Mouse (Mus musculus): ENCODE measurements around the gene Scyl3.

The Scyl3 gene

GRCm38 (mm10) chr1:163928846-163929245 lies at the start of gene Scyl3:
Gene Scyl3, plus strand, starts transcription at chr1:163929100.
- DNase-seq (ENCODE audit: low read depth): no peak

- no peak for DNase-seq (ENCODE audit: low read depth)
These were observed 39.3 kb upstream of the Scyl3 start for GRCm38 (mm10) chr1:163889629-163890028.

GRCm38 (mm10) chr1:163893294-163893693 lies 35.6 kb upstream of the Scyl3 start:
- DNase-seq (ENCODE audit: low read depth): no peak

- DNase-seq (ENCODE audit: low read depth): no peak
These were observed 34.9 kb upstream of the Scyl3 start for GRCm38 (mm10) chr1:163893774-163894527.

DNA sequence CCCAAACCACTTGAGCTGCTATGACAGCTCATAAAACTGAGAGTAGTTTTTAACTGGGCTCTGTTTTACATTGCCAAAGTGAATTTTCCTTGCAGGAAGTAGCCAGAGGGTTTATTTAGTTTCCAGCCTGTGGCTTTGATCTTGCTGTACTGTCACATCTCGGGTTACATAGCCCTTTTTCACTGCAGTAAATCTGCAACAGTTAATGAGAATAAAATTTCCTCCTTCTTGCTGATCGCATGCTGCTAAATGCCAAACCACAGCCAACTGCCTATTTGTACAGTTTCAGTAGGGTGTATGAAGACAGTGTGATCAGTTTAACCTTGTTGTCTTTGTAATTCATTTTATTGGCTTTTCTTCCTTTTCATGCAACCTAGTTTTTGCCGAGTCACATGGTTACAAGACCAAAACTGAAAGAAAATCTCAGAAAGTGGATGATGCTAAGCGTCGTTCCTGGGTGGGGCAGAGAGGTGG lies 30.6 kb upstream of the Scyl3 start:
- no peak for DNase-seq (ENCODE audit: low read depth)

DNA sequence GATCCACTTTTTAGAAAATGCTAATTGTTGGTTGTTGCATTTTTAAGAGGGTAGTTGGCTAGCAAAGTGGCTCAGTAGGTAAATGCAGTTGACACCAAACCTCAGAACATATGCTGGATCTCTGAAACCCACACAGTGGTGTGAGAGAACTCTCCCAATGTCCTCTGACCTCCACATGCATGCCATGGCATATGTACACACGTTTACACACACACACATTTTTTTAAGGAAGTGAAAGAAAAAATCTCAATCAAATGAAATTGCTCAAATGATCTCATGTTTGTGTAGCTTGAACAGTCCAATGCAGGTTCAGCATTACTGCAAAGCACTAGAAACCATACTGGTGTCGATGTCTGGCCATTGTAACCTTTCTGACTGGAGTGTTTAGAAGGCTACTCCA lies 29.3 kb upstream of the Scyl3 start:
- DNase-seq (ENCODE audit: low read depth): no peak

GRCm38 (mm10) chr1:163900168-163900567 lies 28.7 kb upstream of the Scyl3 start:
- DNase-seq (ENCODE audit: low read depth): no peak

GRCm38 (mm10) chr1:163903411-163903810 lies 25.5 kb upstream of the Scyl3 start:
- DNase-seq (ENCODE audit: low read depth): no peak

GRCm38 (mm10) chr1:163907007-163907811 lies 21.7 kb upstream of the Scyl3 start:
- no peak for DNase-seq (ENCODE audit: low read depth)

DNA sequence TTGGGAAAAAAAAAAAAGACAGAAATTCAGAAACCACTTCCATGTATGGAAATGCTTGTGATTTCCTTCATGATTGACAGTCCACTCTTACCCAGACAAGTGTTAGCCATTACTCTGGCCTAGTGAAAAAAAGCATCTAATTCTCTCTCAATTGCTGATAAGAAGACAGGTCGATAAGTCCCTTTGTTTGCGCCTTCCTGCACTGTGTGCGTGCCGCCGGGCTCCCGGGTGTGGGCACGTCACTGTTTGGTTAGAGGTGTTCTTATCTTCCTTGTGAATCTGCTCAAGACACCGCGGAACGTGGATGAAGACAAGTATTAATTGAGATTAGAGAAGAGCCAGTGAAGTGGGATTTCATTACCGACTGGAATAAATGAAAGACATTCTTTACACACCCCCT lies 20.5 kb upstream of the Scyl3 start:
- DNase-seq (ENCODE audit: low read depth): no peak

GRCm38 (mm10) chr1:163910343-163910742 lies 18.6 kb upstream of the Scyl3 start:
- no peak for DNase-seq (ENCODE audit: low read depth)

- DNase-seq (ENCODE audit: low read depth): no peak
These were observed 18.1 kb upstream of the Scyl3 start for GRCm38 (mm10) chr1:163910785-163911184.

DNA sequence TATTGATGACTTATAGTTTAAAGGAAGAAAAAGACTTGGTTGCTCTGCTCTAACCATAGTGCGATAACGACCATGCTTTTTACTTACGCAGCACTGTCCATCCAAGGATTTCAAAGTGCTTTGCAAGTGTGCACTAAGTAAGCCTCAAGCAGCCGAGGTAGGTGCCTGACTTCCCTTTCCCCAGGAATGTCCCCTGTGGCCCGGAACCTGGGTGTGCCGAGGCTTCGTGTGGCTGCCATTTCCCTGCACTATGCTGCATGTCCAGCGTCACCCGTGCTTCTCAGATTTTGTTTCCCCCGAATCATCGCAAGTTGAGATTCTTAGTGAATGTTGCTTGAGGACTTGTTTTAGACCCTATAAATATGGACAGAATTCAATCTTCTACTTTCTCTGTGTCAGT lies 16.9 kb upstream of the Scyl3 start:
- no peak for DNase-seq (ENCODE audit: low read depth)

- no peak for DNase-seq (ENCODE audit: low read depth)
These were observed 11.3 kb upstream of the Scyl3 start for GRCm38 (mm10) chr1:163917349-163918160.

DNA sequence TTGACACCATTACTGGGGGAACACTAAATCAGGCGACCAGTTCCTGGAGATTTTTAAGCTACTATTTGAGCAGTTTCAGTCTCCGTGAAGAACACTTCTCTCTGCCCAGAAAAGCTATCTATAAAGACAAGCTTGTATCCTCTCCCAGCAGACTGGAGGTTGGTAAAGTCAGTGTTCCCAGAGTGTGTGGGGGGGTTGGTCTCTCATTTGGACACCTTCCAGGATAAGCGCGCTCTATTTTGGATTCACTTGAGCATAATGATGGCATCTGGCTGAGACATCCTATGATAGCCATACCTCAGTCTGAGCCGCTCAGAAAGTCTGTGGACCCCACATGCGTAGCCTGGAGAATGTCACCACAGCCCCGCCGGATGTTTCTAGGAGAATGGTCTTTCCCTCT lies 4.8 kb upstream of the Scyl3 start:
- DNase-seq (ENCODE audit: low read depth): no peak

DNA sequence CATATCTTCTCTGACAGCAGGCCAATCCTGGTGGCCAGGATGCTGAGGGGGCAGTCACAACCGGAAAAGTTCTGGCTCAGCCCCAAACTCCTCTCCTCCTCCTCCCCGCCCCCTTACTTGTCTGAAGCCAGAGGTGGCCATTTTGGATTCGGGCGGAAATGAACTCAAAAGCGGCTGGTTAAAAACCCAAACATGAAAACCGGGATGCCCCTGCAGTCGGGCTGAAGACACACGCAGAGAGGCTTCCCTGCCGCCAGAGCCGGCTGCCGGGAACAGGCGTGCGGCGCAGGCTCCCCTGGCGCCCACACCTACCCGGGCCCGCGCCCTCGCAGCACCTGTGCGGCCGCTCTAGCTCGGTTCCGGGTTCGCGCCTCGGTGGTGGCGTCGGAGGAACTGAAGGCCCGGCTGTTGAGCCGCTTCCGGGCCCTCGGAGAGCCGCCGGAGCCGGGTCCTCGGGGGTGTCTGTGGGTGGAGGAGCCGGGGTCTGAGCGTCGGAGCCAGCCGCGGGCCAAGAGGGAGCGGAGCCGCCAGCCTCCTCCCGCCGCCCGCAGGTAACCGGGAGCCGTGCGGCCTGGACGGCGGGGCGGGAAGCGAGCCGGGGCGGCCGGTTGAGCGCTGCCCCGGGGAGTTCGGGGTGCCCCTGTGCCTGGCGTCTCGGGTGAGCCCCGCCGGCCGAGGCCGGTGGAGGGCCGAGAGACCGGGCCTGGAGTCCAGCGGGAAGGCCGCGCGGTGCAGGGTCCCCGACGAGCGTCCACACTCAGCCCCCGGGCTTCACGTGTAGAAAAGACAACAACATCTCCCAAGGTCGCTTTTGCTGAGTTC lies 947 bp downstream of the Scyl3 start:
- DNase-seq (ENCODE audit: low read depth): peak; percentile 82

GRCm38 (mm10) chr1:163930458-163930794 lies 1.5 kb downstream of the Scyl3 start:
- no peak for DNase-seq (ENCODE audit: low read depth)

DNA sequence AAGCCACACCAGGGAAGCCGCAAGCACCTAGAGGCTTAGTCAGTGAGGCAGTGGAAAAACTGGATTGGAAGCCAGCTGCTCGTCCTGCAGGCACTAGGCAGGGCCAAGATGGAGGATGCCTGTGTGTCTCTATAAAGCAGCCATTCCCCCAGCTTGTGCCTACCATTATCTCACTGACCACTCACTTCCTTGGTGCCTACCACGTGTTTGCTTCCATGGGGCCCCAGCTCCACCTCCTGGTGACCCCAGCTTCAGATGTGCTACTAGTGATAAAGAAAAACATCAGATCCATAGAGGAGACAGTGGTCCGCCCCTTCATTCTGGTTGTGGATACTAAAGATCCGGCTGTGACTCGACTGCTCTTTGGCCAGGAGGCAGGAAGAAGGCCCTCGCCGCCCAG lies 2.9 kb downstream of the Scyl3 start:
- no peak for DNase-seq (ENCODE audit: low read depth)

- no peak for DNase-seq (ENCODE audit: low read depth)
These were observed 5.7 kb downstream of the Scyl3 start for GRCm38 (mm10) chr1:163934591-163934990.

DNA sequence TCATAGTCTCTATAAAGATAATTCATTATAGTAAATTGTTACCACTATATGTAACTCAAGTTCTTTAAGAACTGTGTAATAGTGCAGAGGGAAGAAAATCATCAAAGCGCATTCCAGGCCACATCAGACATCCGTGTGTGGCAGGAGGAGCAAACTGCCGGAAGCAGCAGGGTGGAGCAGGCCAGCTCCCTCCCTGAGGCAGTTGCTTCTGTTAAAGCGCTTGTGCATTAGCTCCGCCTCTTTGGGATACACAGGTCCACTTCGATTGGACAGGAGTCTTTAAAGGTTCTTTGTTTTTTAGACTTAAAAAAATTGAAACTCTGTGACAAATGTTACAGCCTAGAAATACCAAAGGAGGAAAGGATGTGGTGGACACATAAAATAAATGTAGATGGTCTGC lies 13.2 kb downstream of the Scyl3 start:
- no peak for DNase-seq (ENCODE audit: low read depth)

DNA sequence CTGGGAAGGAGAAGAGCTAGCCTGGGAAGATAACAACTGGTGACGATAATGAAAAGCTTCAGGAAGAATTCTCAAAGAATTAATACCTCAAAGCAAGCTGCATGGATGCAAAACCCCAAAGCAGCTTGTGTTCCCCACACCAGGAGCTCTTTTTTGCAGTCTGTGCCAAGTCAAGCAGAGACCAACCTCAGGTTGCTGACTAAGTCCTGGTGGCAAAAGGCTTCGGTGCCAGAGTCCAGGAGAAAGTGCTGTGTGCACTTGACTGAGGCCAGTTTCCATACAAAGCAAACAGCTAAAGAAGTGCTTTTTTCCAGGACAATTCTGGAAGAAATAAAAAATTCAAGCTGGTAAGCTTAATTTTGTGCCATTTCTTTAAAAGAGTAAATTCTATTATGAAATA lies 24.5 kb downstream of the Scyl3 start:
- DNase-seq (ENCODE audit: low read depth): no peak

DNA sequence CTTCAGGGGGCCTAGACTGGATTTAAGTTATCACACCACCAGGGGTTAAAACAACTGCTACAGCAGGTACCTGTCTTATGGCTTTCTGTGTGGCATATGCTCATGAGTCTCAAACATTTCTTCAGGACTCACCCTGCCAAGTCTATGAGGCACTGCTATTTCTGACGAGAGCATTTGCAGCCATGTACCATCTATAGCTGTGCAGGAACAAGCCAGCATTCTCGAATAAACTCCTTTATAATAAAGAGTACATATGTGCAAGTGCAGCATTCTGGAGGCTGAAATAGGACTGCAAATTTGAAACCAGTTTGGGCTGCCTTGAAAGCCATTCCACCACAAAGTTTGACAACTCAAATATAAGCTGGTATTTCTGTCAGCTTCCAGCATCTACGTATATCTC lies 29.1 kb downstream of the Scyl3 start:
- DNase-seq (ENCODE audit: low read depth): no peak
